Mouse (Mus musculus) adrenal gland (tissue): ENCODE results near the gene Col24a1.

Experiments used
- intact Hi-C: fragments of 180-260 bp; cut with DNase I; formaldehyde crosslinking; loops from one replicate; pipeline ENCODE4 v1.15.1; 2025
- long read RNA-seq, 2 experiments: library from polyadenylated mRNA; unstranded; transcript quantifications; one replicate each; pipeline ENCODE4 v2.0.0; 2020; ENCODE audit warnings: borderline replicate concordance in 1 of 2; ENCODE audit not compliant: insufficient replicate concordance in 1 of 2

Gene Col24a1
- long read RNA-seq, experiment 1: 0 reads
- long read RNA-seq, experiment 2: 0 reads

DNA sequence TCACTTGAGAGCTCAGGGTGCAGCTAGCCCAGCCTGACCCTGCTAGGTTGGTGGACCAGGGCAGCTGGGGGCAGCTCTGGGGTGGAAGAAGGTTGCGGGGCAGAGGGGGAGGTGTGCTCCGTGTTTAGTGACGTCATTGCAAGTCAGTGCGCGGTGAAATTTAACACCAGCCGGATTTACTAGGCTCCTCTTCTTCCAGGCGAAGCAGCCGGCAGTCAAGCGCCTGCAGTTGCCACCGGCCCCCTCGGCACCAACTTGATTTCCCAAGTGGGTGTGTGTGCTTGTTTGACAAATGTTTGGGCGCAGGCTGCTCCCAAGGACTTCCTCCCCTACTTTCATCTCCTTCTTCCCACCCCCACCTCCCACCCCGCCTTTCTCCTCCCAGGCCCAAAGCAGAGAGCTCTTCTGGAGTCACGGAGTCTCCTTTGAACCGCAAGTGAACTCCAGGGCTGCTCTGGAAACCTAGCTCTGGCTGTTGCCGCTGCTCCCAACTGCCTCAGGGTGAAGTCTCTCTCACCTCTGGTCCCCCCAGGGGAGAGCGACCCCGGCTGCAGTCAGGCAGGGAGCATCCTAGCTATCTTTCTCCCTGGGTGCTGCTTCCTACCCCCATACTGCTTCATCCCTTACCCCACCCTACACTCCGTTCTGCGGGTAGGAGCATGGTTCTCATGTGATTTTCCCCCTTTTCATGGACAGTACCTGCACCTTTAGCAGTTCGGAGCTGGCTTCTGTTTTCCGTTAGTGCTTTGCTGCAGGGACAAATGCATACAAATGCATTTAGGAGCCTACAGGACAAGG lies at the start of gene Col24a1:
TSS of gene Col24a1 (plus strand) at position 136 of the 798 bp plus-strand sequence.
- intact Hi-C loops: no loop called here

DNA sequence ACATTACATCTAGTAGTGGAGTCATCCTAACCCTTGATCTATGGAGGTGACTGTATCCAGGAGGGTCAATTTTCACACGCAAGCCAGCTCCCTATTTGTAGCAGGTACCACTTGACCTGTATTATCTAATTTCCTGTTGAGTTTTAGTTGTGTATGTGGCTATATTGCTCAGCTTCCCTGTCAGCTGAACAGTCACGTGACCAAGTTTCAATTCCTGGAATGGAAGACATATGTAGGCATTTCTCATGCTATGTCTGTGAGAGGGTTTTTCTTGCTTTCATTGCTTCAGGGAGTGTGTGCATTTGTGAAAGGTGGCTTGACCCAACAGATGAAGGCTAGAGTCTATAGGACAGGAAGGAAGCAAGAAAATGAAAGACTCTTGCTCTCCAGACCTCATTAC lies 44.2 kb upstream of the Col24a1 start:
- intact Hi-C loops: no loop called here

DNA sequence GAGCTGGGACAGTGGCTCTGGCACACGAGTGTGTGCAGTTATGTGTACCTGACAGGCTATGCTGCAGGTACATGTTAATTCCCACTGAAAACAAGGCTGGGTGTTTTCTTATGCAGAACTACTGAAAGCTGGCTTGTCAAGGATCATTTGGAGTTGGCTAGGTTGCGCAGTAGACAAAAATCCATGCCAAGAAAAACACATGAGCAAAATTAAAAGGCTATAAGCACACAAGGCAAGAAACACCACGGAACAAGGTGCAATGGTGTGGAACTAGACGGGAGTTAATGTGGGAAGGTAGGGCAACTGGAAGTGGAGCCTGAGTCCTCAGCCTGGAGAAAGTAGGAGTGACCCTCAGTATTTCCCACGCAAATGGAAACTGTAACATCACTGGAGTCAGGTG lies 39.2 kb upstream of the Col24a1 start:
- intact Hi-C loops: no loop called here

DNA sequence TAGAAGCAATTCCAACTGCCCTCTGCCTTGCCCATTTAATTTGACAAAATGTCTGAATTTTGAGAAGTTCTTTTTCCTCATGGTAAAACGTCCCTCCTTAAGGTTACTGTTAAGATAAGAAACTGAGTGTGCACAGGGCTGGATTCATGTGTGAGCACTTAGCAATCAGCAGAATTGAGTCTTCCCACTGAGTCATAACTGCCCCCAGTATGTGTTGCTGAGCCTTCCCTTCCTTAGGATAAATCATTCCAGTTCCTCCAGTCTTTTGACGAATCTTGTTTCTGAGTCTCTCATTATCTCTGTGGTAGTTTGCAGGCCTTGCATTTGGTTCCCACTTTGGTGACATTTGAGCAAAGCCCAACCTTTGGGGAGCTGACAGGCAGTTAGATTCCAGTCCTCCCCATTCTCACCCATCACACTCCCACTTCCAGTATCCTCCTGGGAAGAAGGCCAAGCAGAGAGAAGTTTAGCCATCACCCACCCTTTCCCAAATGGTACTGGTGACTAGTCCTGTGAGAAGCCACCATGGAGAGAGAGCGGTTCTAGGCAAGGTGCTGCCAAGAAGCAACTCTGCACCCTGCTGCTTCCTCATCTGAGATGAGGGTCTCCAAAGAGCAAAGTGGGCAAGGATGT lies 37.4 kb upstream of the Col24a1 start:
- intact Hi-C loops: no loop called here

DNA sequence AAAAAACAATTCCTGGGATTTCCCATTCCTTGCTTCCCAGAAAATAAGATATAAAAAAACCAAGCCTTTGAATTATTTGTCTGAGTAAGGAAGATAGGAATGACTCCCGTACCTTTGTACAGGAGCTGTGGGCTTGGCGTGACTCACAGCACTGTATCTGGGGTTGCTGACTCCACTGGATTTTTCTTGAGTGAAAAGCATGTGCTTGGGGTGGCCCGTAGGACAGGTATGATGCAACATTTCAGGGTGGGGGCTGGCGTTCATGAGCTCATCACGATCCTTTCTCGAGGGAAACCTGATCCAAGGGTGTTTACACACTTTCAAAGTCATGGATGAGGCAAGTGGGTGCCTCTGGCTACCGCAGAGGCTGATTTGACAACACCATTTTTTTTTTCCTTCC lies 35.6 kb upstream of the Col24a1 start:
- intact Hi-C loops: no loop called here

DNA sequence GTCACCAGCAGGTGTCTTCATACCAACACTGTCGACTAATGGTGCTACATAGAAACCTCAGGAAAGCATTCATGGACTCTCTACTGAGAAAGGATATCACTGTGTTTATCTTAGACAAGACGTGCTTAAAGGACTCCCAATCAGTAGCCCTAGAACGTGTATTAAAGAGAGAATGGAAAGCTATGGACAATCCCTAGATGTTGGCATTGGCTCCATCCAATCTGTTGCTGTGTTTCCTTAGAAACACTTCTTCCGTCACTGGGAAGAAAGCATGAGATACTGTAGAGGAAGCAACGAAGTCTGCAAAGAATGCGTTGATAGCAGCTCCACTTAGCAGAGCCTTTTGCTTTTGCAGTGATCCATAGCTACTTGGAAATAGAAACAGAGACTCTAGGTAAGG lies 32.6 kb upstream of the Col24a1 start:
- intact Hi-C loops: no loop called here

DNA sequence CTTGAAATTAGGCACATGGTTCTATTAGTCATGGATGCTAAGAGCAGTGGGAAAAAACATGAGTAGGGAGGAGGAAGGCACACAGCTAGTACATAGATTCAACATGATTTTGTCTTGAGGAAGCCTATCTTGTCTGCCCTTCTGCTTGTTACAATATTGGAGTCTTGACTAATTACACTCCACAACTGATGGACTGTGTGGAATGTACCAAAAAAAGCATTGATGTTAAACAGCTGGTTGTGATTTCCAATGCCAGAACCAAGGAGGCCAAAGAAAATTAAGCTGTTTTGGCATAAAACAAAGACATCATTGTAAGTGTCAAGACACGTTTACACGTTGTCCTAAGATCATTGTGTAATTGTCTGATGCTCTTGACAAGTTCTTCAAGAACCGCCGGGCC lies 29.1 kb upstream of the Col24a1 start:
- intact Hi-C loops: no loop called here

DNA sequence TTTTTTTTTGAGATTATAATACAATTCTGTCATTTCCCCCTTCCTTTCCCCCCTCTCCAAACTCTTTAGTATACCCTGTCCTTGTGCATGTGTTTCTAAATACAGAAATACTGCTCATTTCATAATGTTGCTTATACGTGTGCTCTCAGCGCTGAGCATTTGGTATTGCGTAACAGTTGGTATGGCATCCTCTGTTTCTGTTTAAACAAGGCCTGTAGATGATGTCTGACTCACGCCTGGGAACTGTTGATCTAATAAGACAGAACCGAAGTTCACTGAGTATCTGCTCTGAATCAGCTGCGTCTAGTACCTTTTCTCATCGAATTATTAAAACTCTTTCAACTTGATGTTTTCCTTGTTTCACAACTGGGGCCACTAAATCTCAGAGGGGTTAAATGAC lies 24.2 kb upstream of the Col24a1 start:
- intact Hi-C loops: no loop called here

DNA sequence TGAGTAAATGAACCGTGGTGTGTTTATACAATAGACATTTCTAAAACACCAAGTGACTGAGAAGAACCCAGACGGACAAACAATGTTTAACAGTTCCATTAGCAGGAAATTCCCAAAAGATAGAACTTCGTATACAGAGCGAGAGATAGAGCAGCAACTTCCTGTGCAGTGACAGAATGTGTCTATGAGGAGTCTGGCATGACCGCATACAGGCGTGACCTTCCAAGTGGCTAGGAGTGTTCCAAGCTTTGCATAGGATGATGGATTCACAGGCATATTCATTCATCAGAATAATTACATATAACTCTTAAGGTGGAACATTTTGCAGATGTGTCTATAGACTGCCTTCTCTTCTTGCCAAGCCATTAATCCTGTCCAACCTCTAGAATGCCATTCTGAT lies 18.1 kb upstream of the Col24a1 start:
- intact Hi-C loops: no loop called here

DNA sequence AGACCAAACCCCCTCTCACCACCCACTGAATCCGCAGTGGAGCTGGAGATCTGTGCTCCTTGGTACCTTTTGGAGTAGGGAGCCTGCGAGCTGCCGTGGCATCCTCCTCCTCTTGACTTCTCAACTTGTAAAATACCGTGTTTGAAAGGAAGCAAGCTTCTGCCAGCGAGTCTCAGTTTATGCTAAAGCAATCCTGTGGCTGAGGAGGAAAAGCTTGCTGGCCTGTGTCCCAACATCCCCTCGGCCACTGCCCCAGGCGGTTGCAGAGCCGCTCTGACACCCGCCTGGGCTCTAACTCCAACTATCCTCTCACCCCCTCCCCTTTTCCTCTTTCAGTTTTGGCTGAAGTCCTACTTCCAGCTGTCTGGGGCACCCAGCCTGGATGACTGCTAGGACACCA lies 935 bp downstream of the Col24a1 start:
- intact Hi-C loops: no loop called here

DNA sequence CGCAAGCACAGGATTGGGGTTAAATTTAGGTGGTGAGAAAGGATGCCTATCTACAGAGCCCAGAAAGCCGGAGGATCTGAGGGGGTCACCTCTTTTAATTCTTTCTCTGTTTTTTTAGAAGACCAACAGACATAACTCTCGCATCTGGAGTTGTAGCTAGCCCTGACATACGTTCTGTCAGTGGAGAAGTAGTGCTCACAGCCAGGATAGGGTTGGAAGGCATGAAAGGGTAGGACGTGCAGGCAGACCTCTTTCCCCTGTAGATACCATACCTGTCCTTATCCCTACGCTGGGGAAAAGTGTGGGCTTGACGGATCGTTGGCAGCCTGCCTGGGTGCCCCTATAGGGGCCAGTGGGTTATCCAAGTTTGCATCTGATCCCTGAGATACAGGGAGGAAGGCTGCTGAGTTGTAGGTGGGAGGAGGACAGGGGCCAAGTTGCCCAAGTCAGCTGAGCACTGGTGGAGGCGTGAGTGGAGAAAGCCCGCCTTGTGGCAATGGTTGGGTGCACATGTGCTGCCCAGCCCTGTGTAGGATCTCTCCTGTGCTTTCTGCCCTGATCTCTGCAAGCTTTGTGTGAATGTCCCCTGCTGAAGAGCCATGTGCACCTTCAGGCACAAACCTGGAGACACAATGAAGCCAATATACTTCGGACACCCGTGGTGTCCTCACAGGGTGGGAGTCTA lies 1.5 kb downstream of the Col24a1 start:
- intact Hi-C loops: no loop called here

DNA sequence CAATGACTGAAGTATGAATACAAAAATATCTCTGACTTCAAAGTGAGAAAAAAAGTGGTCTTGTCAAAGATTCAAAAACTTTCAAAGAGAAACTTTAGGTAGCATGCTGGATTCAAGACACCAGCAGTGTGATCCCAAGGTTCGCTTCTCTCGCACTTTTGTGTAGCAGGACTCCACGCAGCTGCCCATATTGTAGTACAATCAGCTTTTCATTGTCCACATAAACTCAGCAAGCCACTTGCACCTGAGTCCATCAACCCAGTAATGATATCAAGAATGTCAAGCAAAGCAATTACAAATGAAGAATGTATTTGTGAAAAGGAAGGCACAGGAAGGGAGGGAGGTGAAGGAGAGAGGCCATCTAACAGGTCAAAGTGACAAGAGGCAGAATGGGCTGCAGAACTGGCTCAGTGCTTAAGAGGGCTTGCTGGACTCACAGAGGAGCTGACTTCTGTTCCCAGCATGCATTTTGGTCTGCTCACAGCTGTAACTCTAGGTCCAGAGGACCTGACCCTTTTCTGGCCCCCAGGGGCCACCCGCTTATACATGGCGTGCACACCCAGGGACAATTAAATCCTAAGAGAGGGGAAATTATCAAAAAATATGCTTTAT lies 7.8 kb downstream of the Col24a1 start:
- intact Hi-C loops: no loop called here

DNA sequence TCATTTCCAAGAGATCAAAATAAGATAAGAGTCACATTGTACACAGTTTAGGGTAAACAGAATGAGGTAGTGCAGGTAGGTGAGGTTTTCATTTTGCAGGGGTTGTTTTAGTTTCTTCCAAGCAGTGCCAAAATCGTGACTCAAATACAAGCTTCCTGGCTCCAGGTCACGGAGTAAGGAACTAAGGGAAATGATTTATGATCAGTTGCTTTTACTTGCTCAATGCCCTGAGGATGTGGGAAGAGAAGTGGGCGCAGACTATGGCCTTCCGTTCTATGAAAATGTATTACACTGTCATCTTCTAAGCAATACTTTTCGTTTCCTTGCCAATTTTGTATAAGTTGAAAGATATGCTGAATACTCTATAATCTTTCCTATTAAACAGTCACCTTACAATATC lies 13.0 kb downstream of the Col24a1 start:
- intact Hi-C loops: no loop called here

DNA sequence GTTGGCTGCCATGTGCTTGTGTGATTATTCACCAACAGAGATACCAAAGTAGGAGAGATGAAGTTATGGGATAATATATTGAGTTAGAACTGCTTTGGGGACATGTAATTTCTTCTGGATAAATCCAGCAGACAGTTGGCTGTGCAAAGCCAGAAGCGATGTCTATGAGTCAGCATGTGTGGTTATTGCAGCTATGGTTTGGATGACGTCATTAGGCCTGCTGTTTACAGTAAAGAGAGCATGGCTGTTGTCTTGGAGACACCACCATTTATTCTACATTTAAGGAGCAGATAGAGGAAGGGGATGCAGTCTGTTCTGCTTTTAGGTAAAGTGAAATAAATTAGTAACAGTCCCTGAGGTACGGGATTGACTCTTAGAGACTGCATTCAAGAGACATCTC lies 14.9 kb downstream of the Col24a1 start:
- intact Hi-C loops: no loop called here

DNA sequence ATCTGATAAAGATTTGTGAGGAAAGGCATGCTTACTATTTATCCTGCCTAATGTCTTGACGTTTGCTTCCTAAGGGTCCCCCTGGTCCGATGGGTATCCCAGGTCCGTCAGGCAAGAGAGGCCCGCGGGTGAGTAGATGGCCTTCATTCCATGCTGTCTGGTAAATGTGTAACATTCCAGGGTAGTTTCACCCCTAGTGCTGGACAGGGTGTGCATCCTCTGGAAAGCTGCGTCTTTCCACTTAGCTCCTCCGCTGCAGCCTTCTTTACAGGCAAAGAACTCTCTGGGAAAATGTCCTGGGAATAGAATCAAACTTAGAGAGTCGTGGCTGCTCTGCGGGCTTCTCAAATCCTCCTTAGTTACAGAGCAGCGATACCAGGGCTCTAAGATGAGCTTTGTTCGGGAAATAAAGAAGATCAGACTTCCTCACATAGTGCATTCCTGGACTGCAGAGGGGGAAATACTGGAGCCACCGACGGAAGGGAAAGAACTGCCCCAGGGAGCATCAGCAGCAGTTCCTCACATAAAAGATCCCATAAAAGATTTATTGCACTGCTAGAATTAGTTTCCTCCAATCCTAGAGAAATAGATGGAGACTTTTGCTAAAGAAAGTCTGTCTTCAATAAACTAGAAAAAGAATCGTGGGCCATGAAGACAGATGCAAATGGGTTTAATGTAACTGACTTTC lies 28.5 kb downstream of the Col24a1 start:
- intact Hi-C loops: no loop called here

DNA sequence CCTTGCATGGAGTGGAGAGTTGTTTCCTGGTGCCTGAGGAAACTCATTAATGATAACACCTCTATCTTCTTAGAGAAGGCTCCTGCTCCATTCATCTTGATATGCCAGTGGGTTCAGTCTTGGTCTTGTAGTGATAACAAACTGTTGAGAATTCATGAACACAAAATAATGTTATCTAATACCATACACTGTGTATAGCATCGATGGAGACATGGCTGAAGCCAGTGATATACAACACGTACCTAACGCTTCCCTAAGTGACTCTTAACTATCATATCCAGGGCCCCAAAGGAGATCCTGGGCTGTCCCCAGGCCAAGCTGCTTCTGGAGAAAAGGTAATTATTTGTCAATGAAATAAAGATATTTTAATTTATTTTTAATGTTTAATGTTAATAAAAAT lies 33.1 kb downstream of the Col24a1 start:
- intact Hi-C loops: no loop called here

DNA sequence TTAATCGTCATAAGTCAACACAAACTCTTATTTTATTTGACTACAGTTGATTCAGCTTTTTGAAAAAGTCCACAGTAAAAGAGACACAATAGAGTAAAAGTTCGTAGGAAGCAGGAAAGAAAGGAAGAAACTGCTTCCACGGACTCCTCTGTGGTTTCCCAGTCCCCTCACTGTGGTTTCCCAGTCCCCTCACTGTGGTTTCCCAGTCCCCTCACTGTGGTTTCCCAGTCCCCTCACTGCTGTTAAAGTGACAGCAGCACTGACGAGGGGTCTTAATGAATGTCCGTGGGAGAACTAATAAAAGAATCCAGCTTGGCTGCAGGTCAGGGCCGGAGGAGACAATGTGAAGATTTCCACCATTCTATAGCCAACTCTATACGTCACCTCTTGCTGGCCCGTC lies 39.4 kb downstream of the Col24a1 start:
- intact Hi-C loops: no loop called here

DNA sequence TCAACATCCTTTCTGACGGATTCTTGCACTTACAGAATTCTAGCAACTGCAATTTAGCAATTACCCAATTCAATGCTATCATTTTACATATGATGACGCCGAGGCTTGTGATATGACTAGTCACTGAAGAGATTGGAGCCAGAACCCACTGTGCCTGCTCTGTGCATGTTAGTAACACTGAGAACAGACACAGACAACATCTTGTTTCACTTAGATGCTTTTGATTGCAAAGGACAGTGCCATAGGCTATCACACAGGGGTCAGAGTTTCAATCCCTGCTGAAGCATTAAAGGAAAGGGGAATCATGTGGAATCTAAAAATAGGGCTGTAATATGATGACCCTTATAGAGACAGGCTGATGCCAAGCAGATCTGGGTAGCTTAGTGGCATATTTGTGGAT lies 41.8 kb downstream of the Col24a1 start:
- intact Hi-C loops: no loop called here

DNA sequence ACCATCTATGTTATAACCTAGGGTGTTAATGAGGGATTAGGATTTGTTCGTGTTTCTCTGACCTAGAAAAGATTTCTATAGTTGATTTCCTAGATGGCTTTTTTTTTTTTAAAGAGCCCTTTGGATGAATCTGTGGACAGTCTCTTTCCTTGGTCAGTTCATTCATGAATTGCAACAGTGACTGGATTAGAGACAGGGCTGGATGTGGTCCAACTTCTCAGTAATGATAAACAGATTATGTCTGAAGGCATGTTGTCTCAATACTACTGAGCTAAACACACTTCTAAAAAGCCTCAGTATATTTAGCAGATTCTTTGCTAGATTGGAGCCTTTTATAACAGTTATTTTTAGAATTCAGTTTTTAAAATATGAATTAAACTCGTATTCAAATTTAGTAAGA lies 44.9 kb downstream of the Col24a1 start:
- intact Hi-C loops: no loop called here

DNA sequence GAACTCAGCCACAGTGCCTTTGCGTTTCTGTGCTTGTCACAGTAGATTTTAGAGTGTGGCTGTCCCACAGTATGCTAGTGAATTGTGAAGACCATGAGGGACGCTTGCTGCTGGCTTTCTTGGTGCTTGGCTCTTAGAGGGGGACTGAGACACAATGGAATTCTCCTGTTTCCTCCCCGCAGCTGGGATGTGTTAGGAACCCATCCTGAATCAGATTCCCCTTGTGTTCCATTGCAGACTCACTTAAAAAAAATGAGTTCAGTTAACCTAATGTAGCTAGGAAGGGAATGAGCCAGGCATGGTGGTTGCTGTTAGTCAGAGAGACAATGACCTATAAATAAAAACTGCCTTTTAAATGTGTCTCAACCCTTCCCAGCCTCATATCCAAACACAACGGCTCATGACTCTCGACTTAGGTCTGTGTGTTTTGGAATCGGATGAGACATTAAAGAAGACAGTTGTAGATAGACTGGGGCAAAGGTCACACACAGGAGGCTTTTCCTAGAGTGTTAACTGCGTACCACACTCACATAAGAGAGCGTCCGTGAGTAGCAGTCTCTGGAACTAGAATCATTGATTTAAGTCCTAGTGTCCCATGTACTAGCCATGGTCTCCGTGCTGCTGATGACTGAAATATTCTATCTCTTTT lies 47.7 kb downstream of the Col24a1 start:
- intact Hi-C loops: no loop called here

DNA sequence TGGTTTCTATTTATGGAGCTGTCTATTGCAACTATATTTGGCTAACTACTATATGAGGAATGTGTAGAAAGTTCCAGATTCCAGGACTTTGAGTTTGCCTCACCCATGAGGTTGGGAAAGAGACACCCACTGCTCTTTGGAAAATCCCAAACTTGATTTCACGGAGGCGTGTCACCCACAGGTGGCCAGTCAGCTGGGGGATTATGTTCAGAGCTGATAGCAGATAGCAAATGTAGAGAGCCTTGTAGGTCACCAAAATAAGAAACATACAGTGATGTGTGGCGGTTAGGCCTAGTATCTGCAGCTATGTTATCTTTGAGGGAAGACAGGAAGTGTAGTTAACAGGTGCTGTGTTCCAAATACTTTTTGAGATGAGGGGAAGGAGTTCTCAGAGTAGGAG lies 56.4 kb downstream of the Col24a1 start:
- intact Hi-C loops: no loop called here
